Mouse (Mus musculus) myocyte (in vitro differentiated cells): ENCODE measurements around the gene Cdc14a. TPM values are rescaled to one million over a fixed set of nuclear protein-coding genes. Genes with fewer than 3 reads are reported as not detected.

ENCODE experiments used
- H3K27me3 ChIP-seq: one replicate; pipeline ENCODE4 v1.6.1; 2011; ENCODE audit not compliant: control insufficient read depth, insufficient read depth, insufficient read length
- H3K36me3 ChIP-seq: one replicate; pipeline ENCODE4 v1.6.1; 2011; ENCODE audit not compliant: control insufficient read depth, insufficient read depth
- H3K4me2 ChIP-seq: one replicate; pipeline ENCODE4 v1.6.1; 2011; ENCODE audit warnings: low read depth, control low read depth
- H3K4me3 ChIP-seq: one replicate; pipeline ENCODE4 v1.5.1; 2011; ENCODE audit warnings: mild to moderate bottlenecking, control low read depth, moderate library complexity
- H3K79me2 ChIP-seq: one replicate; pipeline ENCODE4 v1.6.1; 2011; ENCODE audit not compliant: control insufficient read depth, insufficient read depth
- H3ac ChIP-seq: one replicate; pipeline ENCODE4 v1.6.1; 2011; ENCODE audit not compliant: control insufficient read depth, insufficient read length
- CEBPB ChIP-seq: IDR thresholded peaks from 2 replicates; pipeline ENCODE4 v1.6.1; 2011; ENCODE audit warnings: mild to moderate bottlenecking, moderate library complexity; ENCODE audit not compliant: poor library complexity, insufficient read depth, severe bottlenecking
- E2F4 ChIP-seq: IDR thresholded peaks from one replicate; pipeline ENCODE4 v1.6.1; 2011; ENCODE audit warnings: mild to moderate bottlenecking, control low read depth, moderate library complexity; ENCODE audit not compliant: insufficient read depth
- MAX ChIP-seq: IDR thresholded peaks from one replicate; pipeline ENCODE4 v1.6.1; 2011; ENCODE audit warnings: low read depth, mild to moderate bottlenecking, control low read depth
- MYOD1 ChIP-seq, 3 experiments: IDR thresholded peaks; one replicate each; pipeline ENCODE4 v1.6.1; 2011; ENCODE audit warnings: control low read depth in 2 of 3, low read depth in 2 of 3, mild to moderate bottlenecking in 2 of 3, moderate library complexity in 1 of 3; ENCODE audit not compliant: insufficient read length in 2 of 3, control insufficient read depth in 1 of 3
- MYOG ChIP-seq, 3 experiments: IDR thresholded peaks; one replicate each; pipeline ENCODE4 v1.6.1; 2011; ENCODE audit warnings: control low read depth in 2 of 3, low read depth in 2 of 3, mild to moderate bottlenecking in 2 of 3; ENCODE audit not compliant: insufficient read length in 2 of 3, control insufficient read depth in 1 of 3, insufficient read depth in 1 of 3
- POLR2A ChIP-seq: IDR thresholded peaks from one replicate; pipeline ENCODE4 v1.6.1; 2011; ENCODE audit warnings: low read depth, mild to moderate bottlenecking, control low read depth, moderate library complexity; ENCODE audit not compliant: insufficient read length
- POLR2AphosphoS2 ChIP-seq: IDR thresholded peaks from one replicate; pipeline ENCODE4 v1.6.1; 2011; ENCODE audit warnings: low read depth, control low read depth; ENCODE audit not compliant: insufficient read length
- REST ChIP-seq: IDR thresholded peaks from one replicate; pipeline ENCODE4 v1.6.1; 2011; ENCODE audit warnings: mild to moderate bottlenecking, control low read depth, moderate library complexity; ENCODE audit not compliant: insufficient read depth, insufficient read length
- SRF ChIP-seq: IDR thresholded peaks from one replicate; pipeline ENCODE4 v1.6.1; 2011; ENCODE audit warnings: low read depth; ENCODE audit not compliant: control insufficient read depth, insufficient read length
- TCF12 ChIP-seq: IDR thresholded peaks from one replicate; pipeline ENCODE4 v1.6.1; 2011; ENCODE audit warnings: mild to moderate bottlenecking, control low read depth; ENCODE audit not compliant: poor library complexity, insufficient read depth, severe bottlenecking
- TCF3 ChIP-seq: IDR thresholded peaks from one replicate; pipeline ENCODE4 v1.6.1; 2011; ENCODE audit warnings: low read depth, control low read depth; ENCODE audit not compliant: insufficient read length
- USF1 ChIP-seq: IDR thresholded peaks from one replicate; pipeline ENCODE4 v1.6.1; 2011; ENCODE audit warnings: low read depth, mild to moderate bottlenecking, control low read depth, moderate library complexity
- polyA plus RNA-seq: library from polyadenylated mRNA; unstranded; fragments of >200 nt; fragmentation: generic; extraction: Trizol; gene quantifications from one replicate; pipeline ENCODE4 v1.2.1, GENCODE M21; 2012; ENCODE audit warnings: missing spikeins

Cdc14a gene
- polyA plus RNA-seq, 1 experiment, result 0.65 TPM

GRCm38 (mm10) chr3:116373196-116373595 is 50.6 kb downstream of the Cdc14a start:
- TF ChIP-seq TCF12 (no peak), POLR2AphosphoS2 (no peak), E2F4 (no peak), SRF (no peak), USF1 (no peak), TCF3 (no peak), MAX (no peak), REST (no peak), MYOD1 (IDR thresholded peaks at IDR 0.05; ENCODE audit: control insufficient read depth in 1 of 3, insufficient read length in 2 of 3, low read depth in 2 of 3) (no peak)
- Histone ChIP-seq H3K27me3 (no peaks in the 10 kb centered on the region), H3K79me2 (no peaks in the 10 kb centered on the region), H3K36me3 (no peaks in the 10 kb centered on the region), H3ac (no peak overlapping the region), H3K4me2 (no peak overlapping the region), H3K4me3 (no peak overlapping the region)

GRCm38 (mm10) chr3:116368868-116369437 is 54.9 kb downstream of the Cdc14a start:
- no peaks in the 10 kb centered on the region for H3K36me3 ChIP-seq
- H3K4me3 ChIP-seq, result no peak overlapping the region
- H3ac ChIP-seq, result no peak overlapping the region
- TF ChIP-seq MYOD1 (IDR thresholded peaks at IDR 0.05; ENCODE audit: control insufficient read depth in 1 of 3, insufficient read length in 2 of 3, low read depth in 2 of 3) (no peak), MYOG (IDR thresholded peaks at IDR 0.05; ENCODE audit: control insufficient read depth in 1 of 3, insufficient read depth in 1 of 3, insufficient read length in 2 of 3, low read depth in 2 of 3) (no peak), MAX (no peak), SRF (no peak), POLR2A (no peak), REST (no peak), CEBPB (no peak), TCF12 (no peak), E2F4 (no peak), TCF3 (no peak), USF1 (no peak), POLR2AphosphoS2 (no peak)
- H3K79me2 ChIP-seq, result no peaks in the 10 kb centered on the region
- no peak overlapping the region for H3K4me2 ChIP-seq
- no peaks in the 10 kb centered on the region for H3K27me3 ChIP-seq

GRCm38 (mm10) chr3:116366125-116366524 is 57.7 kb downstream of the Cdc14a start:
- Histone ChIP-seq H3K4me3 (no peak overlapping the region), H3K4me2 (no peak overlapping the region), H3K36me3 (no peaks in the 10 kb centered on the region), H3ac (no peak overlapping the region), H3K79me2 (no peaks in the 10 kb centered on the region), H3K27me3 (no peaks in the 10 kb centered on the region)
- no peak for TF ChIP-seq TCF12
- TF ChIP-seq E2F4, result no peak
- TF ChIP-seq SRF, result no peak
- TF ChIP-seq TCF3, result no peak
- no peak for TF ChIP-seq USF1
- no peak for TF ChIP-seq MYOG (IDR thresholded peaks at IDR 0.05; ENCODE audit: control insufficient read depth in 1 of 3, insufficient read depth in 1 of 3, insufficient read length in 2 of 3, low read depth in 2 of 3)
- no peak for TF ChIP-seq MAX
- TF ChIP-seq POLR2A, result no peak
- TF ChIP-seq REST, result no peak
- TF ChIP-seq MYOD1 (IDR thresholded peaks at IDR 0.05; ENCODE audit: control insufficient read depth in 1 of 3, insufficient read length in 2 of 3, low read depth in 2 of 3), result no peak
- no peak for TF ChIP-seq POLR2AphosphoS2
- TF ChIP-seq CEBPB, result no peak

DNA sequence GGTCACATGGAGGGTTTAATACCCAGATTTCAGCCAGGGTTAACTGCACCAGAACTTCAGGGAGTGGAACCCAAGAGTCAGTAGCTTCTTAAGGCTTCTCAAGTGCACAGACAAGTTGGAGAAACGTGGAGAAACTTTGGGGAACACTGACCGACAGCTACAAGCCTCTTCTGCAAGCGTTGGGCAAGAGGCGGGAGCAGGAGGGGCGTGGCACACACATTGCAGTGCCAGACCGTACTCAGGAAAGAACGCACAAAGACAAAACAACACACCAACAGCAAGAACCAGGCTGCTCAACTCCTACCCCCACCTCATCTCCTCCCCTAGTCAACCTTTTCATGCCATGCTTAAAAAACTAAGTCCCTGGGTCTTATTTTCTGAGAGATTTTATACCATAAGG is 61.9 kb downstream of the Cdc14a start:
- no peaks in the 10 kb centered on the region for H3K27me3 ChIP-seq
- TF ChIP-seq TCF12 (no peak), MYOG (IDR thresholded peaks at IDR 0.05; ENCODE audit: control insufficient read depth in 1 of 3, insufficient read depth in 1 of 3, insufficient read length in 2 of 3, low read depth in 2 of 3) (no peak), POLR2A (no peak), REST (no peak), SRF (no peak), CEBPB (no peak), TCF3 (no peak), MAX (no peak)
- H3K4me2 ChIP-seq, result no peak overlapping the region
- H3K79me2 ChIP-seq, result no peaks in the 10 kb centered on the region
- no peaks in the 10 kb centered on the region for H3K36me3 ChIP-seq
- no peak overlapping the region for H3ac ChIP-seq
- no peak overlapping the region for H3K4me3 ChIP-seq

- Histone ChIP-seq H3ac (no peak overlapping the region), H3K4me2 (no peak overlapping the region), H3K36me3 (no peaks in the 10 kb centered on the region), H3K27me3 (no peaks in the 10 kb centered on the region), H3K79me2 (no peaks in the 10 kb centered on the region), H3K4me3 (no peak overlapping the region)
- TF ChIP-seq REST (no peak), MYOD1 (IDR thresholded peaks at IDR 0.05; ENCODE audit: control insufficient read depth in 1 of 3, insufficient read length in 2 of 3, low read depth in 2 of 3) (no peak), TCF3 (no peak), POLR2A (no peak), E2F4 (no peak), MAX (no peak), POLR2AphosphoS2 (no peak), TCF12 (no peak), CEBPB (no peak), MYOG (IDR thresholded peaks at IDR 0.05; ENCODE audit: control insufficient read depth in 1 of 3, insufficient read depth in 1 of 3, insufficient read length in 2 of 3, low read depth in 2 of 3) (no peak), USF1 (no peak), SRF (no peak)
Measured at GRCm38 (mm10) chr3:116361101-116361500, 62.7 kb downstream of the Cdc14a start.
